Mouse (Mus musculus): ENCODE results near the gene Lhb. TPM values are rescaled to one million over a fixed set of nuclear protein-coding genes. Genes with fewer than 3 reads are reported as not detected.
"Not testable (repeated sequence)": the region's sequence is repeated elsewhere in the genome, so short reads cannot be mapped to it uniquely, and the experiment has no call there.

The Lhb gene
- total RNA-seq, 2 experiments from 2014 or later = not detected

DNA sequence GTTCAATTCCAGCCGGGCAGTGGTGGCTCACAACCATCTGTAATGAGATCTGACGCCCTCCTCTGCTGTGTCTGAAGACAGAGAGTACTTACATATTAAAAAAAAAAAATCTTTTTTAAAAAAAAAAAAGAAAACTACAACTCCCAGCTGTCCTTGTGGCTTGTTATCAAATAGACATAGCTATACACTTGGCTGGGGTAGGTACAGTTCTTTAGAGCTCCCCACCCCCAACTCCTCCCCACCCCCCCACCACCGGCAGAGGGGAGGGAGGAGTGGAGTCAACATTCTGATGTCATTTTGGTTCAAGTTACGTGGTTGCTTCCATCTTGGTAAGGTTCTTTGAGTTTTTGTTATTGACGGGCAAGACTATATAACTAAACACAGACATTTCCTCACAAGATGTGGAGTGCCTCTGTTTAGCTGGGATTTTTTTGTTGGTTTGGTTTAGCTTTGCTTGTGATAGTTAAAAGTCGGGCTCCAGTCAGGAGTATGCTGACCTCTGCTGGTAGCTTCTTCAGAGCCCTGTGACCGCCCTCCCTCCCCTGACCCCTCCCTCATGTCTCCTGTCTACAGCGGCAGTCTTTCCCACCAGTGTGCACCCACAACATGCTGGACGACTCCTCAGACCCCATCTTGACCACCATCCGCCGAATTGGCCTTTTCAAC is 26.8 kb downstream of the Lhb start:
- DNase-seq (ENCODE audit: low spot score in 2 of 2) = no peak
- intact Hi-C loops (cut with DNase I) = no loop called here

GRCm38 (mm10) chr7:45449974-45450373 is 29.4 kb downstream of the Lhb start:
- DNase-seq (ENCODE audit: low spot score in 2 of 2) = no peak
- intact Hi-C loops (cut with DNase I) = loop anchor here (5.0 kb wide), 1 partner anchor 112 kb away; no protein-coding TSS in a partner anchor

DNA sequence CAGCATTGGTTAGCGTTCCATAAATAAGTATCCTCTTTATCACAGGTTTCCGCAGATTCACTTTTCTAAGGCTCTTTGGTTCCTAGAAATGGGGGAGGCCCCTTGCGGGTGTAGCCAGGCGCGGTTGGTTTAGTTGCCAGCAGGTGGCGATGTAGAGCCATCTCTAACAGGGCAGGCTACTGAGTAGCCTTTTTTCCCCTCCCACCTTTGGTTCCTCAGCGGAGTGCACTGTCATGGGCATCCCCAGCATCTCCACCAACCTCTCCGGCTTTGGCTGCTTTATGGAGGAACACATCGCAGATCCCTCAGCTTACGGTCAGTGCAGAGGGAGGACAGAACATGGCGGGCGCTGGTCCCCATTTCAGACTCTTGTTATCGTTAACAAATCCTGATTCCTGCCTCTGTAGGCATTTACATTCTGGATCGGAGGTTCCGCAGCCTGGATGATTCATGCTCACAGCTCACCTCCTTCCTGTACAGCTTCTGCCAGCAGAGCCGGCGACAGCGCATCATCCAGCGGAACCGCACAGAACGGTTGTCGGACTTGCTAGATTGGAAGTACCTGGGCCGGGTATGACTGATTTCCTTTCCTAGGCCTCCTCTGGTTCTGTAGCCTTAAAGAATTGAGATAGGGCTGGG is 30.8 kb downstream of the Lhb start:
- peak; percentile 87 to 93 for DNase-seq (ENCODE audit: low spot score in 2 of 2)
- intact Hi-C loops (cut with DNase I) = loop anchor here (5.0 kb wide), 1 partner anchor 111 kb away; no protein-coding TSS in a partner anchor

DNA sequence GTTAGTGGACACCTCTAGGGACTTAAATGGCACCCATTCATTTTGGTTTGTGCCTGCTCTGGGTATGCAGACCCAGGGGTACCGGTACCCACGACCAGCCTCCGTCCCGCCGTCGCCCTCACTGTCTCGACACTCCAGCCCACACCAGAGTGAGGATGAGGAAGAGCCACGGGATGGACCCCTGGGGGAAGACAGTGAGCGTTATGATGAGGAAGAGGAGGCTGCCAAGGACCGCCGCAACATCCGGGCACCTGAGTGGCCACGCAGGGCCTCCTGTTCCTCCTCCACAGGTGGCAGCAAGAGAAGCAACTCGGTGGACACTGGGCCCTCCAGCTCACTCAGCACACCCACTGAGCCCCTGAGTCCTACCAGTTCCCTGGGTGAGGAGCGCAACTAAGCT is 34.4 kb downstream of the Lhb start:
- no peak for DNase-seq (ENCODE audit: low spot score in 2 of 2)
- intact Hi-C loops (cut with DNase I) = loop anchor here (5.0 kb wide), 1 partner anchor 107 kb away; no protein-coding TSS in a partner anchor

DNA sequence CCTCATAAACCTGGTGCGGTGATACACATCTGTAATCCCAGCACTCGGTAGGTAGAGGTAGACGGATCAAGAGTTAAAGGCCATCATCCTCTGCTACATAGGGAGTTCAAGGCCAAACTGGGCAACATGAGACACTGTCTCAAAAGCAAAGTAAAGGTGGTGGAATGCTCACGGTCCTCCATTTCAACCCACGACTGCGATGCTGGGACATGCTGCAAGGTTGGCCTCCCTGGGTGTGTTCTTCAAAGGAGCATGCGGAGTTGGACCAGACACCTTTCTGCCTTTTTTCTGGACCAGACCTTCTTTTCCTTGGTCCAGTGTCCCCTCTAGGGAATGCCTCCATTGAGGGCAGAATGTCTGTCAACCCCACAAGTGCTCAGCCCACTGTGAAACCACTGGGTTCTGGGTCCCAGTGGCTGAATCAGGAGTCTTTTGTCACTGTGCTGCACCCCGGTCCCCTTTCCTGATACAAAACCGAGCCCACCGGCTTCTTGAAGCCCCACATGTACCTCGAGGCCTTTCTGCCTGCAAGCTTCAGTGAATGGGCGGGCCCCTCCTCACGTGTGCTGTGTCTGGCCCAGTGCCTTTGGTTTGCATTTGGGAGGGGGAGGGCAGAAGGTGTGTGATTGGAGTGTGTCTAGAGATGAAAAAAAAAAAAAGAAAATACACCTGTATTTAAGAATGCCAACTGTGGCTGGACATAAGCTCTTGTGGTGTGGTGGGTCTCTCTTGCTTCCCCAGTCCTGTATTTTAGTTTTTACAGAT is 35.5 kb downstream of the Lhb start:
- DNase-seq (ENCODE audit: low spot score in 2 of 2) = no peak
- intact Hi-C loops (cut with DNase I) = no loop called here

DNA sequence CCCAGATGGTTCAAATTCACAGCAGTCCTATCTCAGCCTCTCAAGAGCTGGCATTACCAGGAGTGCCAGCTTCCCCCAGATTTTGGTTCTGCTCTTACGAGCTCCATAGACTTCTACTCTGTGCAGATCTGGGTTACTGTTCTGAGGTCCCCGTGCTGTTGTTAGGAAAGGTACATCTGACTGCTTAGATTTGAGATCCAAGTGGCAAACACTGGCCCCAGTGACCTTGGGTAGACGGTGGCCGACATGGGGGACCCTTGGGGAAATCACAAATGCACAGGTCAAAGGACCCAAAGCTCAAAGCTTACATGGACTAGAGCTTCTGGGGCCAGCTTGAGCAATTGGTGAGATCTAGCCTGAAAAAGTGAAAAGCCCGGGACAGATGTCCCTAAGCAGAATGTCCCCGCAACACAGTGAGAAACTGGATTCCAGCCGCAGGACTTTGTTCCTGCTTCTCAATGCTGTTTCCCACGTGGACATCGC is 36.1 kb downstream of the Lhb start:
- DNase-seq (ENCODE audit: low spot score in 2 of 2) = no peak
- intact Hi-C loops (cut with DNase I) = no loop called here

- intact Hi-C loops (cut with DNase I) = no loop called here
- DNase-seq (ENCODE audit: low spot score in 2 of 2) = peak in 1 of 2 experiments; percentile 55
Measured at GRCm38 (mm10) chr7:45457204-45458060, 36.8 kb downstream of the Lhb start.

- DNase-seq (ENCODE audit: low spot score in 2 of 2) = peak; percentile 70 to 80
- intact Hi-C loops (cut with DNase I) = no loop called here
Measured at GRCm38 (mm10) chr7:45458748-45459563, 38.3 kb downstream of the Lhb start.

DNA sequence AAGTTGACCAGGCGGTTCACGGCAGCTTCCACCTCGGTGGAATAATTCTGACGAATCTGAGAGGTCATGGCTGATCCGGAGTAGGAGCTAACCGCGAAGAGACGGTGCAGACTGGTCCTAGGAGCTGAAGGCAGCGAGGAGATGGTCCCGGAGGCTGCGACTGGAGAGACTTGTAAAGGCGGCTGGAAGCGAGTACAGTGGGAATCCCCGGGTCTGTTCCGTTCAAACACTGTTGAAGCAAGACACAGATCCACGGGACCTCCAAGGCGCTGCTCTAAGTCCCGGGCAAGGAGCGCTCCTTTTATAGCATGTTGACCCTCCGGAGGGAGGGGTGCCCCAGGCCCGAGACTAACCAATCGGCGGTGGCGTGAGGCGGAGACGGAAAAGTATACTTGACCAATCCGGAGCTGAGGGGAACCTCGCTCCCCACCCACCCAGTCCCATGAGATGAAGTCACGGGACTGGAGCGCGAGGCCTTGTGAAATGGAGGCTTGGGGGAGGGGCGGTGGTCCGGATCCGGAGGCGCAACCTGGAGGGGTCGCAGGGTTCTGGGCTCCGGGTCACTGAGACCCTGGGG is 39.0 kb downstream of the Lhb start, which contains the start of gene Ftl1:
Ftl1 (minus strand) TSS at position 321 of the 577 bp plus-strand sequence.
- intact Hi-C loops (cut with DNase I) = loop anchor here (10.0 kb wide), 1 partner anchor 245 kb away; the partner anchor contains the start of gene Dbp
- DNase-seq (ENCODE audit: low spot score in 2 of 2) = peak; percentile 94 to 99

GRCm38 (mm10) chr7:45460377-45460776 is 39.8 kb downstream of the Lhb start:
- intact Hi-C loops (cut with DNase I) = loop anchor here (10.0 kb wide), 1 partner anchor 244 kb away; the partner anchor contains the start of gene Dbp
- DNase-seq (ENCODE audit: low spot score in 2 of 2) = peak in 1 of 2 experiments; percentile 14

DNA sequence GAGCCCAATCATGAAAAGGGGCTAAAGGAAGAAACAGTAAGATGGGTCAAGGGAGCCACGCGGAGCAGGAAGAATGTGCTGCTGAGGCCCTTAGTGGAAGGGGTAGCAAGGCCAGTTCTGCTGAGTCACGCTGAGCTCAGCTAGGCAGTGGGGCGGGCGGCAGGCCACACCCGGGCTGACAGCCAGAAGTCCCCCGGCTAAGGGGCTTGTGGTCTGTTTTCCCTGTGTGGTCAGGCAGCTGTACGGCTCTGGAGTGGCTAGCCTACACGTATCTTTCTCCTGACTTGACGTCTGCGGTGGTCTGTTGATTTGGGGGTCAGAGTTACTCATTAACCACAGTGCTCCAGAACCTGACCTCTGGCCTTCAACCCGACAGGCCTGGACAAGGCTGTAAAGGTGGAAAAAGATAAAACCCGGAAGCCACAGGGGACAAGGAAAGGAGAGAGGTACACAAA is 40.3 kb downstream of the Lhb start:
- intact Hi-C loops (cut with DNase I) = loop anchor here (10.0 kb wide), 1 partner anchor 244 kb away; the partner anchor contains the start of gene Dbp
- peak in 1 of 2 experiments; percentile 38 for DNase-seq (ENCODE audit: low spot score in 2 of 2)

DNA sequence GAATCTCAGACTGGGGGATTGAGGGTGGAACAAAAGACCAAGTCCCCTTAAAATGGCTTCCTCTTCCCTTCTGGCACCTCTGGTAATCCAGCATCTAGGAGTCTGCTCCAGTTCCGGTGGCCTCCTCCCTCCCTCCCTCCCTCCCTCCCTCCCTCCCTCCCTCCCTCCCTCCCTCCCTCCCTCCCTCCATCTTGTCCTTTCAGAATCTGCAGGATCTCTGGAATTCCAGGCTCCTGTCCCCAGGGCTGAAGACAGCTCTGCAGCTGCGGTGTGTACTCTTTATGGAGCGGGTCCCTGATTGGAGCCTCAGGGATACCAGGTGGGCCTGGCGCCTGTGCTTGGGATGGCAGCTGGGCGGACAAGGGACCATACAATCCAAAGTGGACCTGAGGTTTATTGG is 40.7 kb downstream of the Lhb start:
- intact Hi-C loops (cut with DNase I) = loop anchor here (10.0 kb wide), 1 partner anchor 243 kb away; the partner anchor contains the start of gene Dbp
- no peak for DNase-seq (ENCODE audit: low spot score in 2 of 2)

DNA sequence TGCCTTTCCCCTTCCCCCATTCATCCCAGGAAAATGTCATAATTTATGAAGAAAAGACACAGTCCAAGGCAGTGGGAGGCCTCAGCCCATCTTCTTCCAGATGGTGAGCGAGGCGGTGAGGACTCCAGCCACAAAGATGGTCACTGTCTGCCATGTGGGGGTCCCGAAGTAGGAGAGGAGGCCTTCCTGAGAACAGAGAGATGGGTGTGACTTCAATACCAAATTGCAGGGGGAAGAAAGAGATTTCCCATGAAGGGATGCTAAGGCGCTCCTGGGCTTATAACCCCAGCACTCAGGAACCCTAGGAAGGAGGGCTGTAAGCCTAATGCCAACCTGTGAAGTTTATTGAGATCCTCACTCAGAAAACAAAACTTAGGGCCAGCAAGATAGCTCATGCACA is 41.2 kb downstream of the Lhb start:
- intact Hi-C loops (cut with DNase I) = loop anchor here (10.0 kb wide), 1 partner anchor 243 kb away; the partner anchor contains the start of gene Dbp
- DNase-seq (ENCODE audit: low spot score in 2 of 2) = no peak

DNA sequence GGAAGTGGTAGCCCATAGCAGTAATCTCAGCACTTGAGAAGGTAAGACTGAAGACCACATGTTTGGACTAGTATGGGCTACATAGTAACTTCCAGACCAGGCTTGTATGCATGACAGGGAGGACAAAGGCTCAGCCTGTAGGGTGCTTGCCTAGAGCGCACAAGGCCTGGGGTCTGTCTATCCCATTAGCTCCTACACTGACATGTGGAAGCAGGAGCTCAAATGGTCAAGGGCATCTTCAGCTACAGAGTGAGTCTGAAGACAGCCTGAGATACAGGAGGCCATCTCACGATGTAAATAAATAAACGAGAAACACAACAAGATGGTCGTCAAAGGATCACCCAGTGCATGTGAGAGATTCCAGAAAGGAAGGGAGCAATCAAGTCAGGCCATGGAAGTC is 41.7 kb downstream of the Lhb start:
- DNase-seq (ENCODE audit: low spot score in 2 of 2) = no peak
- intact Hi-C loops (cut with DNase I) = loop anchor here (10.0 kb wide), 1 partner anchor 242 kb away; the partner anchor contains the start of gene Dbp

- intact Hi-C loops (cut with DNase I) = loop anchor here (10.0 kb wide), 1 partner anchor 242 kb away; the partner anchor contains the start of gene Dbp
- not testable (repeated sequence) for DNase-seq (ENCODE audit: low spot score in 2 of 2)
Measured at GRCm38 (mm10) chr7:45462868-45463267, 42.2 kb downstream of the Lhb start.

GRCm38 (mm10) chr7:45463987-45464778 is 43.6 kb downstream of the Lhb start:
- intact Hi-C loops (cut with DNase I) = loop anchor here (10.0 kb wide), 1 partner anchor 241 kb away; the partner anchor contains the start of gene Dbp

DNA sequence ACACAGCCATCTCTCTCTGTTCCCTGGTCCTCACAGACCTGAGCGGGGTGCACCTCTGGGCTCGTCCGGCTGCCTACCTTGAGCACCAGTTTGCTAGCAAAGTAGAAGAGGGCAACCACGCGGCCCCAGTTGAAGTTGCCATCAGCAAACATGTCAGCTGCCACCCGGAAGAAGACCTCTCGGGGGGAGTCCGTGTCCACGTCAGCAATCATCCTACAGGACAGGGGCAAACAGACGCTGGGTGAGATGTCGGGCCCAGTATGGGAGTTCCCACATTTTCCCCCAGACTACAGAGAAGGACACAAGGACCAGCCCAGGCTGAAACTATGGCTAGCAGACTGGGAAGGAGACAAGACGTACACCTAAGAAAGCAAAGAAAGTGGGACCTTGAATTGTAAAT is 44.5 kb downstream of the Lhb start:
- intact Hi-C loops (cut with DNase I) = loop anchor here (10.0 kb wide), 1 partner anchor 240 kb away; the partner anchor contains the start of gene Dbp
- no peak for DNase-seq (ENCODE audit: low spot score in 2 of 2)

More at GRCm38 (mm10) chr7:45463987-45464778, 43.6 kb downstream of the Lhb start:
- no peak for DNase-seq (ENCODE audit: low spot score in 2 of 2)
